10 mouse cellular contexts compared by ENCODE assay signal in the genomic region with DNA sequence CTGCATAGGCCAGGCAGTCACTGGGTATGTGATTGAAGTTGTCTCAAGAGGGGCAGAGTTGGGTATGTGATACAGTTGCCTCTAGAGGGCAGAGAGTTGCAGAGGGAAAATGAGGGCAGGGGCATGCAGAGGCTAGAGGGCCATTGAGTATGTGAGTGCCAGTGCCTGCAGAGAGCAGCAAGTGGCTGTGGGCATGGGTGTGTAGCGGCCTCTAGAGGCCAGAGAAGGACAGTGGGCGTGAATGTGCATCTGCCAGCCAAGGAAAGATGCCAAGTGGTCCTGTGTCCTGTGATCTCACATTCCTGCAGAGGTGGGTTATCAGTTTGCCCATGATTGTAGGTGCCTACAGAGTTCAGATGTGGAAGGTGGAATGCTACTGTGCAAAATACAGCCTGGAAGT. TPM values are rescaled to one million over a fixed set of nuclear protein-coding genes. Genes with fewer than 3 reads are reported as not detected.
DNase-seq lines count a peak whose midpoint lies in the region; TF ChIP-seq lines count a peak whose summit lies in the region.
"Had no signal": no experiment of that assay in that cellular context is flagged by ENCODE, and none has a peak within 500 bp of the region (broad histone marks: within the 10 kb centered on the region; RNA-seq: fewer than 3 reads in every experiment).

No protein-coding gene starts in this region.

- no peak for TF ChIP-seq POLR2A in spleen, adult 2 months (IDR thresholded peaks at IDR 0.05; ENCODE audit: low read depth, low read length)

- 12% methylated on average over 2 of the region's 2 CpGs for WGBS in spleen, adult 2 months

- intact Hi-C loops in left cerebral cortex, postnatal 10 days (cut with DNase I) = no loop called here

- DNase-seq in kidney, adult 9 months = peak; percentile 6
- no peak for DNase-seq in kidney, adult 11 months
- DNase-seq in spleen, adult 2 months (ENCODE audit: low read depth in 1 of 2, low spot score in 2 of 2) = no peak
- DNase-seq in spleen, postnatal 10 days (ENCODE audit: low spot score in 2 of 2) = no peak
- DNase-seq in embryo, embryonic 11 days = peak; percentile 1
- DNase-seq in thymus, postnatal 4 days = peak; percentile 43
- no peak for DNase-seq in left cerebral cortex, postnatal 10 days (ENCODE audit: extremely low spot score in 1 of 2, low spot score in 2 of 2)

- no peaks in the 10 kb centered on the region for H3K36me3 ChIP-seq in spleen, adult 2 months (ENCODE audit: control insufficient read depth, insufficient read depth, low read length)
- H3K36me3 ChIP-seq: neural tube, embryonic 12.5 days had no signal

- H3K27me3 ChIP-seq in spleen, adult 2 months (ENCODE audit: control insufficient read depth, insufficient read depth, low read length) = no peaks in the 10 kb centered on the region
- H3K27me3 ChIP-seq: neural tube, embryonic 12.5 days had no signal

- H3K4me1 ChIP-seq in spleen, adult 2 months (ENCODE audit: control insufficient read depth, insufficient read depth, insufficient read length) = no peaks in the 10 kb centered on the region
- H3K4me1 ChIP-seq: neural tube, embryonic 12.5 days had no signal

- peak; percentile 33; the same call in 1 of the 2 replicates for TF ChIP-seq CTCF in spleen, adult 2 months (IDR thresholded peaks at IDR 0.05; ENCODE audit: extremely low read depth, insufficient read depth, insufficient read length, insufficient replicate concordance)

- no peak overlapping the region for H3K4me3 ChIP-seq in spleen, adult 2 months (ENCODE audit: extremely low read depth, insufficient read depth, insufficient read length)
- H3K4me3 ChIP-seq: neural tube, embryonic 12.5 days had no signal

- no peak overlapping the region for H3K27ac ChIP-seq in spleen, adult 2 months (ENCODE audit: insufficient read depth, low read length)
- H3K27ac ChIP-seq: neural tube, embryonic 12.5 days had no signal

RNA-seq across cellular contexts. Expression of a gene that starts 38.0 kb away (rescaled TPM):
- polyA plus RNA-seq in spleen, adult 2 months (2012; rRNA removed) = not detected in 2 replicates
- not detected for total RNA-seq in left cerebral cortex, postnatal 10 days (2021)
- total RNA-seq: gastrocnemius, adult 18-20 months had no signal
- polyA plus RNA-seq: liver, embryonic 16.5 days; neural tube, embryonic 12.5 days had no signal

RNA-seq across cellular contexts. Expression of a gene that starts 59.2 kb away (rescaled TPM):
- polyA plus RNA-seq in spleen, adult 2 months (2012; rRNA removed) = not detected in 2 replicates
- total RNA-seq in left cerebral cortex, postnatal 10 days (2021) = not detected
- total RNA-seq: gastrocnemius, adult 18-20 months had no signal
- polyA plus RNA-seq: liver, embryonic 16.5 days; neural tube, embryonic 12.5 days had no signal

Comparison
In these comparisons a context has a peak if more than half of its experiments do, and no peak if none do; other contexts are left out.
1. DNase-seq: peak in kidney, adult 9 months (single experiment), embryo, embryonic 11 days (single experiment) and thymus, postnatal 4 days (single experiment); none in kidney, adult 11 months (single experiment), spleen, adult 2 months (0 of 2), spleen, postnatal 10 days (0 of 2) and left cerebral cortex, postnatal 10 days (0 of 2).